Mouse (Mus musculus): ENCODE data around the gene B4galt7.

DNA sequence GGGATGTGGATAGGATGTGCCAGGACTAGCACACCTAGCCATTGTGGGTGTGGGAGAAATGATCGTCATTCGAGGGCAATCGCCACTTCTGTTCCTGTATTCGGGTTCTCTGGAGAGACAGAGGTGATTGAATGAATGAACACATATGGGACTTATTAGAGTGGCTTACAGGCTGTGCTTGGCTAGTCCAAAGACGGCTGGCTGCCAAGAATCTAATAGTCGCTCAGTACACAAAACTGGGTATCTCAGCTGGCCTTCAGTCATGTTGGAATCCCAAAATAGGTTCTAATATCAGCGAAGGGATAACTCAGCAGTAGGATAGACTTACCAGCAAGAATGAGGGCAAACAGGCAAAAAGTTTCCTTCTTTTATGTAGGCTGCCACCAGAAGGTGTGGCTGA, 12.3 kb downstream of the B4galt7 start:
- no peak for TF ChIP-seq CTCF (IDR thresholded peaks at IDR 0.05; ENCODE audit: control insufficient read depth, insufficient read depth, low read length)
- no peak for TF ChIP-seq POLR2A (IDR thresholded peaks at IDR 0.05; ENCODE audit: borderline replicate concordance, control insufficient read depth, low read depth, low read length)

Measured in bone marrow, adult 2 months (tissue).